Mouse (Mus musculus): ENCODE data around the gene Tmem19.

- TF ChIP-seq CTCF (IDR thresholded peaks at IDR 0.05; ENCODE audit: low read depth), result peak; percentile 70
- TF ChIP-seq EP300 (IDR thresholded peaks at IDR 0.05; ENCODE audit: low read depth), result no peak
These were observed 44.1 kb upstream of the Tmem19 start for GRCm38 (mm10) chr10:115406393-115406792.
